Mouse (Mus musculus): ENCODE data around the gene Gstp3. TPM values are rescaled to one million over a fixed set of nuclear protein-coding genes. Genes with fewer than 3 reads are reported as not detected.

Gene Gstp3
- 8.4 and 10.8 TPM in 2 replicates for polyA plus RNA-seq (2012; ENCODE audit: low replicate concordance)

GRCm38 (mm10) chr19:4059069-4059740, at the start of gene Gstp3:
Gene Gstp3 (minus strand): TSS chr19:4059569.

GRCm38 (mm10) chr19:4099837-4100717, 40.7 kb upstream of the Gstp3 start, which contains the start of gene Pitpnm1:
Gene Pitpnm1 (plus strand): TSS chr19:4099998.

GRCm38 (mm10) chr19:4096642-4097440, 37.5 kb upstream of the Gstp3 start, which contains the start of gene Cdk2ap2:
Gene Cdk2ap2 (plus strand): TSS chr19:4097182.

GRCm38 (mm10) chr19:4081394-4081793, 22.0 kb upstream of the Gstp3 start, which contains the start of gene Cabp2:
Gene Cabp2 (plus strand): TSS chr19:4081578.

GRCm38 (mm10) chr19:4045966-4046865, 13.2 kb downstream of the Gstp3 start, which contains the start of gene Gstp2:
Gene Gstp2 (minus strand): TSS chr19:4046023.

GRCm38 (mm10) chr19:4037788-4038232, 21.6 kb downstream of the Gstp3 start, which contains the start of gene Gstp1:
Gene Gstp1 (minus strand): TSS chr19:4037985.

GRCm38 (mm10) chr19:4012432-4013022, 46.8 kb downstream of the Gstp3 start, which contains the start of gene Ndufv1:
Gene Ndufv1 (minus strand): TSS chr19:4012806.

Other genes starting within 250 kb of the Gstp3 start
- 10.5 and 28.9 TPM in 2 replicates for gene Chka, start 207.8 kb downstream of the Gstp3 start, polyA plus RNA-seq (2012; ENCODE audit: low replicate concordance)
- gene Tcirg1, start 152.4 kb downstream of the Gstp3 start, polyA plus RNA-seq (2012; ENCODE audit: low replicate concordance) = 168 and 319 TPM in 2 replicates
- 14.4 and 178 TPM in 2 replicates for gene Ndufs8, start 146.8 kb downstream of the Gstp3 start, polyA plus RNA-seq (2012; ENCODE audit: low replicate concordance)
- gene Aldh3b1, start 129.8 kb downstream of the Gstp3 start, polyA plus RNA-seq (2012; ENCODE audit: low replicate concordance) = 12.9 and 17.0 TPM in 2 replicates
- gene Unc93b1, start 124.4 kb downstream of the Gstp3 start, polyA plus RNA-seq (2012; ENCODE audit: low replicate concordance) = 560 and 780 TPM in 2 replicates
- 0.03 TPM in 1 of 2 replicates, not detected in the other for gene Aldh3b3, start 100.9 kb downstream of the Gstp3 start, polyA plus RNA-seq (2012; ENCODE audit: low replicate concordance)
- 0.14 and 1.1 TPM in 2 replicates for gene Aldh3b2, start 87.2 kb downstream of the Gstp3 start, polyA plus RNA-seq (2012; ENCODE audit: low replicate concordance)
- gene Acy3, start 73.0 kb downstream of the Gstp3 start, polyA plus RNA-seq (2012; ENCODE audit: low replicate concordance) = 0.24 and 2.2 TPM in 2 replicates
- gene Tbx10, start 66.8 kb downstream of the Gstp3 start, polyA plus RNA-seq (2012; ENCODE audit: low replicate concordance) = not detected in 2 replicates
- 15.0 and 27.5 TPM in 2 replicates for gene Nudt8, start 59.0 kb downstream of the Gstp3 start, polyA plus RNA-seq (2012; ENCODE audit: low replicate concordance)
- gene Gm49405, start 58.9 kb downstream of the Gstp3 start, polyA plus RNA-seq (2012; ENCODE audit: low replicate concordance) = 6.1 and 8.0 TPM in 2 replicates
- gene Doc2g, start 56.3 kb downstream of the Gstp3 start, polyA plus RNA-seq (2012; ENCODE audit: low replicate concordance) = 8.9 and 23.7 TPM in 2 replicates
- 57.0 and 132 TPM in 2 replicates for gene Ndufv1, start 46.8 kb downstream of the Gstp3 start, polyA plus RNA-seq (2012; ENCODE audit: low replicate concordance)
- 64.6 and 210 TPM in 2 replicates for gene Gstp1, start 21.6 kb downstream of the Gstp3 start, polyA plus RNA-seq (2012; ENCODE audit: low replicate concordance)
- gene Gstp2, start 13.5 kb downstream of the Gstp3 start, polyA plus RNA-seq (2012; ENCODE audit: low replicate concordance) = 0.47 and 0.56 TPM in 2 replicates
- not detected in 2 replicates for gene Cabp2, start 22.0 kb upstream of the Gstp3 start, polyA plus RNA-seq (2012; ENCODE audit: low replicate concordance)
- gene Cdk2ap2, start 37.6 kb upstream of the Gstp3 start, polyA plus RNA-seq (2012; ENCODE audit: low replicate concordance) = 251 and 401 TPM in 2 replicates
- 226 and 266 TPM in 2 replicates for gene Pitpnm1, start 40.4 kb upstream of the Gstp3 start, polyA plus RNA-seq (2012; ENCODE audit: low replicate concordance)
- gene Aip, start 66.3 kb upstream of the Gstp3 start, polyA plus RNA-seq (2012; ENCODE audit: low replicate concordance) = 166 and 283 TPM in 2 replicates
- 0.06 TPM in 1 of 2 replicates, not detected in the other for gene Gpr152, start 80.2 kb upstream of the Gstp3 start, polyA plus RNA-seq (2012; ENCODE audit: low replicate concordance)
- gene Cabp4, start 84.5 kb upstream of the Gstp3 start, polyA plus RNA-seq (2012; ENCODE audit: low replicate concordance) = 2.9 and 3.2 TPM in 2 replicates
- gene Coro1b, start 89.0 kb upstream of the Gstp3 start, polyA plus RNA-seq (2012; ENCODE audit: low replicate concordance) = 197 and 258 TPM in 2 replicates
- 1,796 and 2,730 TPM in 2 replicates for gene Ptprcap, start 94.0 kb upstream of the Gstp3 start, polyA plus RNA-seq (2012; ENCODE audit: low replicate concordance)
- 46.3 and 105 TPM in 2 replicates for gene Rps6kb2, start 103.8 kb upstream of the Gstp3 start, polyA plus RNA-seq (2012; ENCODE audit: low replicate concordance)
- gene Carns1, start 115.9 kb upstream of the Gstp3 start, polyA plus RNA-seq (2012; ENCODE audit: low replicate concordance) = 40.4 and 54.0 TPM in 2 replicates
- gene Tbc1d10c, start 131.7 kb upstream of the Gstp3 start, polyA plus RNA-seq (2012; ENCODE audit: low replicate concordance) = 638 and 694 TPM in 2 replicates
- 456 and 607 TPM in 2 replicates for gene Ppp1ca, start 132.5 kb upstream of the Gstp3 start, polyA plus RNA-seq (2012; ENCODE audit: low replicate concordance)
- gene Rad9a, start 142.1 kb upstream of the Gstp3 start, polyA plus RNA-seq (2012; ENCODE audit: low replicate concordance) = 45.2 and 49.9 TPM in 2 replicates
- 130 and 210 TPM in 2 replicates for gene Clcf1, start 154.7 kb upstream of the Gstp3 start, polyA plus RNA-seq (2012; ENCODE audit: low replicate concordance)
- gene AC109138.7, start 154.8 kb upstream of the Gstp3 start, polyA plus RNA-seq (2012; ENCODE audit: low replicate concordance) = 0.75 and 163 TPM in 2 replicates
- gene Pold4, start 172.3 kb upstream of the Gstp3 start, polyA plus RNA-seq (2012; ENCODE audit: low replicate concordance) = 157 and 158 TPM in 2 replicates
- 27.8 and 60.7 TPM in 2 replicates for gene Ssh3, start 209.6 kb upstream of the Gstp3 start, polyA plus RNA-seq (2012; ENCODE audit: low replicate concordance)
- gene Ankrd13d, start 223.6 kb upstream of the Gstp3 start, polyA plus RNA-seq (2012; ENCODE audit: low replicate concordance) = 25.1 and 46.7 TPM in 2 replicates
- 1,315 and 1,512 TPM in 2 replicates for gene Grk2, start 246.7 kb upstream of the Gstp3 start, polyA plus RNA-seq (2012; ENCODE audit: low replicate concordance)